Mouse (Mus musculus) embryonic fibroblast, embryonic 13.5 days (primary cell): Measurements from ENCODE around the gene AL732309.1.

Source experiments
- CTCF ChIP-seq: IDR thresholded peaks from 2 replicates; pipeline ENCODE4 v1.5.1; 2011; ENCODE audit warnings: mild to moderate bottlenecking, control low read depth, low read length, moderate library complexity, borderline replicate concordance; ENCODE audit not compliant: insufficient read depth
- POLR2A ChIP-seq: IDR thresholded peaks from 2 replicates; pipeline ENCODE4 v1.6.1; 2011; ENCODE audit warnings: low read depth, mild to moderate bottlenecking, control low read depth, low read length, moderate library complexity

DNA sequence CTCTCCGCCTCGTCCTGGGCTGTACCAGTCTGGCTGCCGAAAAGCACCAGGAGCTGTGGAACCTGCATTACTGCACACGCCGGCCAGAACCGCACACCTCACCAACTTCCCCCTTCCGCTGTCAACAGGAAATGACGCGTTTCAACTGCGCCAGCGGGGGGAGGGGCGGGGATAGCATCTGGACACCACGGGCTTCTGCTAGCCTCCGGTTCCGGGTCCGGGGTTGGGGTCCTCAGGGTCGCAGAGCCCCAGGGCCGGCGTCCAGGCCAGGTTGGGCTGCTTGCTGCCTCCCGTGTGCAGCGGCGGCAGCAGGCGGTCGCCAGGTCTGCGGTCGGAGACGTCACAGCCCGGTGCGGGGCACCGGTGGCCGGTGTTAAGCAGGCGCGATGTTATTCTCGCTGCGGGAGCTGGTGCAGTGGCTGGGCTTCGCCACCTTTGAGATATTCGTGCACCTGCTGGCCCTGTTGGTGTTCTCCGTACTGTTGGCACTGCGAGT is 8.7 kb upstream of the AL732309.1 start, which contains the start of gene Tmem203:
- TF ChIP-seq POLR2A, result peak; percentile 54
- no peak for TF ChIP-seq CTCF
